Mouse (Mus musculus) Muller cell, postnatal 12 days (primary cell): ENCODE measurements around the gene Opa1.

ENCODE experiments used
- DNase-seq: peaks from one replicate; pipeline ENCODE4 v3.0.0-alpha.2; 2015; ENCODE audit errors: inconsistent ontology term

The Opa1 gene

DNA sequence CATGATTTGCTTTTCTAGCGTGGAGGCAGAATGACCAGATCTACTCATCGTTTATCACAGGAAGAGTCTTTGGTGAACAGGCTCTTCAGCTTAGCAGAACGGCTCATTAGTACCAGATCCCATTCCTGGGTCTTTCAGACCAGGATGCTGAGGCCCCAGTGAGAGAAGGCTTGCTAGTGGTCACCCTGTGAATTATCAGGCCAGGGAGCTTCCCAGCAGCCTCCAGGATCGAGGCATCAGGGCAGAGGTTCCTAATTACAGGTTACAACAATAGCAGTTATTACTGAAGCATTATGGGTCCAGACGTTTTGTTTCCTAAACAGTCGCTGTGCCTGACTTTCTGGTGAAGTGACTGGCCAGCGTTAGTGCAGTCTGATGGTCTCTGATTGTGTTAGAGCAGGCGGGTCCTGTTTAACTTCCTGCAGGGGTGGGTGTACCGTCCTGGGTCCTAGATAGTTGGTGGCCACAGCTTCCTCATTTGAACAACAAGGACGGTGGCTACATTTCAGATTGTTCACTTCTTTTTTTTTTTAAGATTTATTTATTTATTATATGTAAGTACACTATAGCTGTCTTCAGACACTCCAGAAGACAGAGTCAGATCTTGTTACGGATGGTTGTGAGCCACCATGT lies 110.2 kb downstream of the Opa1 start:
- DNase-seq = no peak

GRCm38 (mm10) chr16:29693025-29693682 lies 114.0 kb downstream of the Opa1 start:
- no peak for DNase-seq

DNA sequence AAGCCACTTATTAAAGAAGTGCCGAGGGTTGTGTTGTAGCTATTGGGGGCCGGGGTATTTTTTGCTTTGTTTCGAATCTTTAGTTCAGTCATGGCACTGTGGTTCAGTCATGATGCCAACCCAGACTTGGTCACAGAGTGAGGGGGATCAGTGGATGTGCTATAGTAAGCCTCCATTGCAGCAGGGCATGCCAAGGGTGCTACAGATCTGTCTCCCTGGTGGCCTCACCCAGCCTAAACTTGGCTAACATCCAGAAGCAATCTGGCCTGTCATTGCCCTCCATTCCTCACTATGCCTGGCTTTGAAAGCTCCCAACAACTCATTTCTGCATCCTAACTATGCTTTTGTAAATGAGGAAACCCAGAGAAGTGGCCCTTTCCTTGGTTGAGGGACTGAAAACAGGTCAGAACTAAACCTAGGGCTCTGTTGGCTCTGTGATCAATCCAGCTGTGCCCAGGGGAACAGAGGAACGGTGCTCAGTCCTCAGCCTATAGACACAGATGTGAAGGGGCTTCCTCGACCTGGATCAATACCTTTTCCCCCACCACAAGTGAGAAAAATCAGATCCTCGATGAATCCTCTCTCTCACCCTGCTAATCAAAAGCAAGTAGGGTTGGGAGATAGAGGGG lies 114.8 kb downstream of the Opa1 start:
- no peak for DNase-seq

- no peak for DNase-seq
Observed at GRCm38 (mm10) chr16:29694420-29694959, 115.4 kb downstream of the Opa1 start.
